Mouse (Mus musculus): ENCODE results near the gene Fam117a.

Fam117a gene

DNA sequence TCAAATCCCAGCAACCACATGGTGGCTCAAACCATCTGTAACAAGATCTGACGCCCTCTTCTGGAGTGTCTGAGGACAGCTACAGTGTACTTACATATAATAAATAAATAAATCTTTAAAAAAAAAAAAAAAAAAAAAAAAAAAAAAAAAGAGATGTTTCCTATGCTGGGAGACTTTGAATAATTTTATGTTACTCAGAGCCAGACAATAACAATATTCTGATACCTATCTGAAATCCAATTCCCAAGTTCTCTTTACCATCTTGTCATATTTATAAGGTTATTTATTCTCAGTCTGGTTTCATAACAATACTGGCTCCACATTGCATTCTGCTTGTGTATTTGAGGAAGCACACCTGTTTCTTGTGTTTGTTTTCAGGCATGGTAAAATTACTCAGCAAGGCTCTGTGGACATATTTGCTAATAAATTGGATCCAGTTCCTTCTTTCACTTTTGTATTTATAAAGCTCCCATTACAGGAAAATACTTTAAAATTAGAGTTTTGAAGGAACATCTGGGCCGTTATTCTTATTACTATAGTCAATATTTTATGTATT, 84.1 kb downstream of the Fam117a start:
- no peak for DNase-seq (ENCODE audit: low spot score in 2 of 2)

DNA sequence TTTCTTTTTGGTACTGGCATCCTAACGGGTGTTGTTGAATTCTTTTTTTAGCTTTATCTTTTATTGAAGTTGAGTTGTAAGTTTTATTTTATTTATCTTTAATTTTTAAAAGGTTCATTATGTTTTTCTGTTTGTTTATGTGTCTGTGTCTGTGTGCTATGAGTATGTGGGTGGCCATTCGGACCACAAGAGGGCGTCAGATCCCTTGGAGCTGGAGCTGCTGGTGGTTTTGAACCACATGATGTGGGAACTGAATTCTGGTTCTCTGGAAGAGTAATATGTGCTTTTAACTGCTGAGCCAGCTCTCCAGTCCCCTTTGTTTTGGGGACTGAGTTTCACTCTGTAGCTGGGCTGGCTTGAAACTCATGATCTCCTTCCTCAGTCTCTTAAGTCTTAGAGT, 86.7 kb downstream of the Fam117a start:
- DNase-seq (ENCODE audit: low spot score in 2 of 2): no peak

DNA sequence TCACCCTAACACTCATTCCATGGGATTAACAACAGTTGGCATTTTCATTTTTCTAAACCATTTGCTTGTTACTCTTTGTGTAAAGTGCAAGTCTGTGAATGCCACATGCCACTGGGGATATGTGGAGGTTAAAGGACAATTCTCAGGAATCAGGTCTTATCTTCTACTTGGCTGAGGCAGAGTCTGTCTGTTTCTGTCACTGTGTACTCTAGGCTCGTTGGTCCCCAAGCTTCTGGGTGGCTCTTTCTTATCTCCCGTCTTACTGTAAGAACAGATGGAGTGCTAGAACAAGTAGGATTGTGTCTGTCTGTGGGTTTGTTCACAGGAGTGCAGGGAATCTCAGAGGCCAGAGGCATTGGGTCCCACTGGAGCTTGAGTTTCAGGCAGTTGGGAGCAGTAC, 94.5 kb downstream of the Fam117a start:
- DNase-seq (ENCODE audit: low spot score in 2 of 2): no peak

Measured in right cerebral cortex, postnatal 10 days (tissue).